Mouse (Mus musculus) lung, embryonic 16.5 days (tissue): ENCODE measurements at regions not wholly inside any gene's neighbourhood (a gene's known extent, or its start where the extent isn't known, plus 50 kb on each side); places are given as distances from the start of the nearest gene placed in this dataset.
"Not testable (repeated sequence)": the region's sequence is repeated elsewhere in the genome, so short reads cannot be mapped to it uniquely, and the experiment has no call there.

Experiments used
- ATAC-seq: fragments of 200-750 bp; cut with Nextera tagmentation; 2 replicates; pipeline ENCODE4 v1.8.0; 2017; ENCODE audit warnings: low read depth, mild to moderate bottlenecking, moderate library complexity
- H3K27ac ChIP-seq: fragments of 300-500 bp; sonication (generic); 2 replicates; pipeline ENCODE4 v1.5.1; 2014; ENCODE audit warnings: mild to moderate bottlenecking, control low read depth, low read length
- H3K27me3 ChIP-seq: fragments of 300-500 bp; sonication (generic); 2 replicates; pipeline ENCODE4 v1.6.1; 2014; ENCODE audit warnings: low read depth, low read length, mixed read lengths; ENCODE audit not compliant: control insufficient read depth, insufficient read depth
- H3K36me3 ChIP-seq: fragments of 300-500 bp; sonication (generic); 2 replicates; pipeline ENCODE4 v1.6.1; 2014; ENCODE audit warnings: low read length; ENCODE audit not compliant: control insufficient read depth, insufficient read depth
- H3K4me1 ChIP-seq: fragments of 300-500 bp; sonication (generic); replicated peaks from 2 replicates; pipeline ENCODE4 v1.6.1; 2014; ENCODE audit warnings: low read length, mixed read lengths; ENCODE audit not compliant: control insufficient read depth, insufficient read depth
- H3K4me2 ChIP-seq: fragments of 300-500 bp; sonication (generic); 2 replicates; pipeline ENCODE4 v1.6.1; 2014; ENCODE audit warnings: low read depth, low read length, control low read depth
- H3K4me3 ChIP-seq: fragments of 300-500 bp; sonication (generic); 2 replicates; pipeline ENCODE4 v1.5.1; 2014; ENCODE audit warnings: mild to moderate bottlenecking, low read length, control low read depth
- H3K9ac ChIP-seq: fragments of 300-500 bp; sonication (generic); 2 replicates; pipeline ENCODE4 v1.6.1; 2014; ENCODE audit warnings: low read length, control low read depth
- H3K9me3 ChIP-seq: fragments of 300-500 bp; sonication (generic); 2 replicates; pipeline ENCODE4 v1.6.1; 2016; ENCODE audit warnings: low read length; ENCODE audit not compliant: control insufficient read depth
- WGBS: fragments of 180-500 bp; shearing (Covaris S2); extraction: QIAGEN DNeasy Blood & Tissue Kit; methylation state at CpG from one replicate; pipeline ENCODE4 v1.1.7; 2014; 5-methylcytosine and 5-hydroxymethylcytosine counted together

GRCm38 (mm10) chr5:75410240-75411186, 164.2 kb upstream of the Kit start:
- no peak overlapping the region for H3K27ac ChIP-seq
- peak overlapping the region; percentile 44 for H3K4me2 ChIP-seq
- no peak overlapping the region for H3K9ac ChIP-seq
- ATAC-seq, result peak; percentile 52; the same call in 1 of the 2 replicates
- no peaks in the 10 kb centered on the region; the same call in 1 of the 2 replicates for H3K27me3 ChIP-seq
- H3K4me3 ChIP-seq, result peak overlapping the region; percentile 14
- H3K9me3 ChIP-seq, result no peaks in the 10 kb centered on the region
- no peaks in the 10 kb centered on the region for H3K36me3 ChIP-seq
- H3K4me1 ChIP-seq, result peaks cover 3% of the 10 kb centered on the region; the same call in 1 of the 2 replicates
- WGBS, result 47% methylated on average over 24 of the region's 24 CpGs

- not testable (repeated sequence) for H3K4me3 ChIP-seq, H3K9me3 ChIP-seq, H3K9ac ChIP-seq, H3K4me2 ChIP-seq, ATAC-seq, H3K4me1 ChIP-seq, H3K27me3 ChIP-seq, H3K36me3 ChIP-seq, H3K27ac ChIP-seq
- WGBS, result 84% methylated on average over 2 of the region's 2 CpGs
These were observed 155.4 kb upstream of the Kit start for GRCm38 (mm10) chr5:75419282-75419681.

GRCm38 (mm10) chr5:75432885-75433284, 141.8 kb upstream of the Kit start:
- Histone ChIP-seq H3K9me3 (no peaks in the 10 kb centered on the region), H3K27me3 (no peaks in the 10 kb centered on the region), H3K36me3 (no peaks in the 10 kb centered on the region), H3K4me2 (no peak overlapping the region), H3K9ac (no peak overlapping the region), H3K4me1 (no peaks in the 10 kb centered on the region), H3K4me3 (no peak overlapping the region), H3K27ac (no peak overlapping the region)
- ATAC-seq, result no peak
- 81% methylated on average over 2 of the region's 2 CpGs for WGBS

- no peaks in the 10 kb centered on the region for H3K9me3 ChIP-seq
- H3K36me3 ChIP-seq, result no peaks in the 10 kb centered on the region
- no peaks in the 10 kb centered on the region for H3K27me3 ChIP-seq
- H3K4me2 ChIP-seq, result no peak overlapping the region
- 52% methylated on average over 5 of the region's 5 CpGs for WGBS
- no peak overlapping the region for H3K27ac ChIP-seq
- H3K4me3 ChIP-seq, result no peak overlapping the region
- no peak for ATAC-seq
- no peaks in the 10 kb centered on the region for H3K4me1 ChIP-seq
- H3K9ac ChIP-seq, result no peak overlapping the region
These were observed 136.8 kb upstream of the Kit start for GRCm38 (mm10) chr5:75437924-75438323.

- Histone ChIP-seq H3K27me3 (no peaks in the 10 kb centered on the region), H3K36me3 (no peaks in the 10 kb centered on the region), H3K4me1 (0 out of 2 replicates have a peak, but pooled peaks cover 4% of the 10 kb centered on the region), H3K9ac (no peak overlapping the region), H3K4me3 (no peak overlapping the region), H3K4me2 (no peak overlapping the region), H3K27ac (no peak overlapping the region), H3K9me3 (no peaks in the 10 kb centered on the region)
- no peak for ATAC-seq
- WGBS, result 85% methylated on average over 3 of the region's 3 CpGs
These were observed 130.6 kb upstream of the Kit start for GRCm38 (mm10) chr5:75444024-75444604.

GRCm38 (mm10) chr5:75446386-75446785, 128.3 kb upstream of the Kit start:
- no peak for ATAC-seq
- no peaks in the 10 kb centered on the region for H3K36me3 ChIP-seq

GRCm38 (mm10) chr5:75449913-75450525, 124.7 kb upstream of the Kit start:
- no peaks in the 10 kb centered on the region for H3K36me3 ChIP-seq
- H3K9me3 ChIP-seq, result no peaks in the 10 kb centered on the region
- H3K27ac ChIP-seq, result no peak overlapping the region
- H3K9ac ChIP-seq, result no peak overlapping the region
- H3K4me2 ChIP-seq, result no peak overlapping the region
- H3K4me3 ChIP-seq, result no peak overlapping the region
- WGBS, result 58% methylated on average over 21 of the region's 21 CpGs
- H3K27me3 ChIP-seq, result no peaks in the 10 kb centered on the region
- peaks cover 11% of the 10 kb centered on the region; the same call in 1 of the 2 replicates for H3K4me1 ChIP-seq
- ATAC-seq, result no peak

More at GRCm38 (mm10) chr5:75446386-75446785, 128.3 kb upstream of the Kit start:
- H3K9me3 ChIP-seq, result no peaks in the 10 kb centered on the region
- H3K27me3 ChIP-seq, result no peaks in the 10 kb centered on the region
- peaks cover 4% of the 10 kb centered on the region; the same call in 1 of the 2 replicates for H3K4me1 ChIP-seq
- H3K4me2 ChIP-seq, result no peak overlapping the region
- H3K27ac ChIP-seq, result no peak overlapping the region
- H3K4me3 ChIP-seq, result no peak overlapping the region
- H3K9ac ChIP-seq, result no peak overlapping the region
- 54% methylated on average over 1 of the region's 1 CpGs for WGBS

GRCm38 (mm10) chr5:75450564-75450963, 124.2 kb upstream of the Kit start:
- H3K9me3 ChIP-seq, result no peaks in the 10 kb centered on the region
- no peak overlapping the region for H3K4me3 ChIP-seq
- no peak overlapping the region for H3K27ac ChIP-seq
- H3K4me1 ChIP-seq, result peaks cover 11% of the 10 kb centered on the region; the same call in 1 of the 2 replicates
- H3K4me2 ChIP-seq, result no peak overlapping the region
- no peak overlapping the region for H3K9ac ChIP-seq
- H3K27me3 ChIP-seq, result no peaks in the 10 kb centered on the region
- 56% methylated on average over 9 of the region's 9 CpGs for WGBS
- ATAC-seq, result no peak
- H3K36me3 ChIP-seq, result no peaks in the 10 kb centered on the region

- Histone ChIP-seq H3K9me3 (no peaks in the 10 kb centered on the region), H3K4me1 (peaks cover 9% of the 10 kb centered on the region; the same call in 1 of the 2 replicates), H3K4me3 (no peak overlapping the region), H3K4me2 (no peak overlapping the region), H3K9ac (no peak overlapping the region), H3K27ac (no peak overlapping the region), H3K36me3 (no peaks in the 10 kb centered on the region), H3K27me3 (no peaks in the 10 kb centered on the region)
- ATAC-seq, result no peak
- WGBS, result 30% methylated on average over 5 of the region's 5 CpGs
These were observed 123.6 kb upstream of the Kit start for GRCm38 (mm10) chr5:75451081-75451480.
